Mouse (Mus musculus): Measurements from ENCODE around the gene Gfra1.
A peak's percentile ranks its signal among the peaks of the same experiment; 100 is the strongest.

The Gfra1 gene

GRCm38 (mm10) chr19:58254172-58254571, 201.5 kb downstream of the Gfra1 start:
- DNase-seq (ENCODE audit: low read depth) = no peak

- DNase-seq (ENCODE audit: low read depth) = no peak
Measured at GRCm38 (mm10) chr19:58251698-58252097, 204.0 kb downstream of the Gfra1 start.

GRCm38 (mm10) chr19:58251095-58251494, 204.6 kb downstream of the Gfra1 start:
- no peak for DNase-seq (ENCODE audit: low read depth)

GRCm38 (mm10) chr19:58250237-58250636, 205.5 kb downstream of the Gfra1 start:
- DNase-seq (ENCODE audit: low read depth) = no peak

- peak; percentile 10 for DNase-seq (ENCODE audit: low read depth)
Measured at GRCm38 (mm10) chr19:58244148-58244547, 211.6 kb downstream of the Gfra1 start.

GRCm38 (mm10) chr19:58243604-58244003, 212.1 kb downstream of the Gfra1 start:
- DNase-seq (ENCODE audit: low read depth) = no peak

GRCm38 (mm10) chr19:58238325-58238724, 217.4 kb downstream of the Gfra1 start:
- DNase-seq (ENCODE audit: low read depth) = peak; percentile 11

- no peak for DNase-seq (ENCODE audit: low read depth)
Measured at GRCm38 (mm10) chr19:58227725-58228124, 228.0 kb downstream of the Gfra1 start.

GRCm38 (mm10) chr19:58226882-58227281, 228.8 kb downstream of the Gfra1 start:
- DNase-seq (ENCODE audit: low read depth) = no peak

- DNase-seq (ENCODE audit: low read depth) = no peak
Measured at GRCm38 (mm10) chr19:58220061-58220831, 235.5 kb downstream of the Gfra1 start.

GRCm38 (mm10) chr19:58217591-58217990, 238.1 kb downstream of the Gfra1 start:
- DNase-seq (ENCODE audit: low read depth) = no peak

GRCm38 (mm10) chr19:58206496-58207044, 249.1 kb downstream of the Gfra1 start:
- DNase-seq (ENCODE audit: low read depth) = no peak

- no peak for DNase-seq (ENCODE audit: low read depth)
Measured at GRCm38 (mm10) chr19:58205470-58205869, 250.2 kb downstream of the Gfra1 start.

- no peak for DNase-seq (ENCODE audit: low read depth)
Measured at GRCm38 (mm10) chr19:58202627-58203026, 253.1 kb downstream of the Gfra1 start.

GRCm38 (mm10) chr19:58199679-58200078, 256.0 kb downstream of the Gfra1 start:
- no peak for DNase-seq (ENCODE audit: low read depth)

GRCm38 (mm10) chr19:58193733-58194456, 261.8 kb downstream of the Gfra1 start:
- DNase-seq (ENCODE audit: low read depth) = no peak

GRCm38 (mm10) chr19:58190947-58191346, 264.8 kb downstream of the Gfra1 start:
- DNase-seq (ENCODE audit: low read depth) = peak; percentile 47

GRCm38 (mm10) chr19:58186558-58186957, 269.2 kb downstream of the Gfra1 start:
- DNase-seq (ENCODE audit: low read depth) = no peak
